Mouse (Mus musculus) spleen, postnatal 0 days (tissue): ENCODE measurements around the gene Rab39b. TPM values are rescaled to one million over a fixed set of nuclear protein-coding genes. Genes with fewer than 3 reads are reported as not detected.

Source experiments
- polyA plus RNA-seq: library from polyadenylated mRNA; unstranded; fragments of >200 nt; fragmentation: Nextera tagmentation; extraction: Ambion mirVana; gene quantifications from 2 replicates; pipeline ENCODE4 v1.2.1, GENCODE M21; 2015

Rab39b gene
- polyA plus RNA-seq: 0.06 and 0.08 TPM in 2 replicates

GRCm38 (mm10) chrX:75577582-75578324 is at the start of gene Rab39b:
Gene Rab39b (minus strand): TSS chrX:75578231.

Other genes starting within 250 kb of the Rab39b start
- 55.5 and 61.6 TPM in 2 replicates for gene Fundc2, start 195.8 kb downstream of the Rab39b start, polyA plus RNA-seq
- 2.6 TPM in 2 replicates for gene F8, start 195.6 kb downstream of the Rab39b start, polyA plus RNA-seq
- 27.4 and 27.9 TPM in 2 replicates for gene Cmc4, start 161.6 kb downstream of the Rab39b start, polyA plus RNA-seq
- gene Mtcp1, start 161.6 kb downstream of the Rab39b start, polyA plus RNA-seq: 7.6 TPM in 2 replicates
- 29.8 and 32.5 TPM in 2 replicates for gene Brcc3, start 161.6 kb downstream of the Rab39b start, polyA plus RNA-seq
- 129 and 134 TPM in 2 replicates for gene Vbp1, start 63.9 kb downstream of the Rab39b start, polyA plus RNA-seq